Mouse (Mus musculus) CD4-positive helper T cell, adult 2 months (primary cell): ENCODE data around the gene Gm4187.
"Not testable (repeated sequence)": the region's sequence is repeated elsewhere in the genome, so short reads cannot be mapped to it uniquely, and the experiment has no call there.

Experiments used
- DNase-seq: peaks from one replicate; pipeline ENCODE4 v3.0.0-alpha.2; 2012; ENCODE audit warnings: low read depth, missing footprints, low spot score

Gene Gm4187

DNA sequence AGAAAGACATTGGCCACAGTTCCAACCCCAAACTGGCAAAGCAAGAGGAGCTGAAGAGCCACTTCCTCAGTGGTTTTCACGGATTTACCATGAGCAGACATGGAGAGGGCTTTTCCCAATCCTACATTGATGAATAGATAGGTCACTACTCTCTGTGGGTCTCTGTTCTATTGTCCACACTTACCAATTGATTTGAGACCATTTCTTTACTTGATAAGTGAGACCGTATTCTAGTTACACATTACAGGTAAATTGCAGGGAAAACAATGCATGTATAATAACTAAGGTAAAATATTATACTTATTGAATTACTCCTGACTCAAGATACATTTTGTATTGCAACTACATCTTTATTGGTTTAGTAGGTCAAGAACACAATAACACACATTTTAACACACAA is at the start of gene Gm4187:
Gene Gm4187 (minus strand): TSS at position 101 of the 400 bp plus-strand sequence.
- not testable (repeated sequence) for DNase-seq

DNA sequence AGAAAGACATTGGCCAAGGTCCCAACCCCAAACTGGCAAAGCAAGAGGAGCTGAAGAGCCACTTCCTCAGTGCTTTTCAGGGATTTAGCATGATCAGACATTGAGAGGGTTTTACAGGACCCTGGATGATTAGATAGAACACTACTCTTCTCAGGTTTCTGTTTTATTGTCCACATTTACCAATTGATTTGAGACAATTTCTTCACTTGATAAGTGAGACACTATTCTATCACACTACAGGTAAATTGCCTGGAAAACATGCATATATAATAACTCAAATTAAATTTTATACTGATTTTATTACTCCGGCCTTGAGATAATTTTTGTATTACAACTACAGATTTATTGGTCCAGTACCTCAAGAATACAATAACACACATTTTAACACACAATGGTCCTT is 41.4 kb upstream of the Gm4187 start, which contains the start of gene Gm8660:
Gene Gm8660 (minus strand): TSS at position 101 of the 400 bp plus-strand sequence.
- DNase-seq, result not testable (repeated sequence)
